Mouse (Mus musculus) midbrain, embryonic 16.5 days (tissue): ENCODE data around the gene Ric8b. TPM values are rescaled to one million over a fixed set of nuclear protein-coding genes. Genes with fewer than 3 reads are reported as not detected.

Experiments
- ATAC-seq: fragments of 200-750 bp; cut with Nextera tagmentation; 2 replicates; pipeline ENCODE4 v1.8.0; 2017; ENCODE audit warnings: moderate TSS enrichment
- H3K27ac ChIP-seq: fragments of 300-500 bp; sonication (generic); 2 replicates; pipeline ENCODE4 v1.5.1; 2014; ENCODE audit warnings: mild to moderate bottlenecking, low read length, mixed read lengths
- H3K27me3 ChIP-seq: fragments of 300-500 bp; sonication (generic); 2 replicates; pipeline ENCODE4 v1.6.1; 2014; ENCODE audit warnings: low read depth, low read length, mixed read lengths; ENCODE audit not compliant: control insufficient read depth, insufficient read depth
- H3K36me3 ChIP-seq: fragments of 300-500 bp; sonication (generic); 2 replicates; pipeline ENCODE4 v1.6.1; 2014; ENCODE audit warnings: mild to moderate bottlenecking, low read length, moderate library complexity, mixed read lengths; ENCODE audit not compliant: control insufficient read depth, insufficient read depth
- H3K4me1 ChIP-seq: fragments of 300-500 bp; sonication (generic); 2 replicates; pipeline ENCODE4 v1.6.1; 2014; ENCODE audit warnings: mild to moderate bottlenecking, low read length, mixed read lengths; ENCODE audit not compliant: control insufficient read depth, insufficient read depth
- H3K4me2 ChIP-seq: fragments of 300-500 bp; sonication (generic); 2 replicates; pipeline ENCODE4 v1.6.1; 2014; ENCODE audit warnings: mild to moderate bottlenecking, low read length, mixed read lengths
- H3K4me3 ChIP-seq: fragments of 300-500 bp; sonication (generic); 2 replicates; pipeline ENCODE4 v1.5.1; 2014; ENCODE audit warnings: low read depth, mild to moderate bottlenecking, low read length, moderate library complexity, mixed read lengths
- H3K9ac ChIP-seq: fragments of 300-500 bp; sonication (generic); 2 replicates; pipeline ENCODE4 v1.6.1; 2014; ENCODE audit warnings: low read depth, low read length, mixed read lengths
- H3K9me3 ChIP-seq: fragments of 300-500 bp; sonication (generic); replicated peaks from 2 replicates; pipeline ENCODE4 v1.6.1; 2014; ENCODE audit warnings: mild to moderate bottlenecking, low read length, mixed read lengths; ENCODE audit not compliant: control insufficient read depth, poor library complexity, severe bottlenecking
- WGBS: fragments of 180-500 bp; shearing (Covaris S2); extraction: QIAGEN DNeasy Blood & Tissue Kit; methylation state at CpG from one replicate; pipeline ENCODE4 v1.1.7; 2014; 5-methylcytosine and 5-hydroxymethylcytosine counted together
- polyA plus RNA-seq: library from polyadenylated mRNA; unstranded; fragments of >200 nt; fragmentation: Nextera tagmentation; extraction: Ambion mirVana; gene quantifications from 2 replicates; pipeline ENCODE4 v1.2.1, GENCODE M21; 2015

Ric8b gene
- polyA plus RNA-seq, 1 experiment from 2014 or later, result 49.3 TPM

- Histone ChIP-seq H3K27me3 (no peaks in the 10 kb centered on the region), H3K27ac (peak overlapping the region; percentile 43), H3K36me3 (no peaks in the 10 kb centered on the region), H3K4me3 (no peak overlapping the region), H3K4me2 (no peak overlapping the region), H3K9ac (no peak overlapping the region), H3K9me3 (no peaks in the 10 kb centered on the region), H3K4me1 (peaks cover 21% of the 10 kb centered on the region)
- no peak for ATAC-seq
- 61% methylated on average over 9 of the region's 9 CpGs for WGBS
Observed at GRCm38 (mm10) chr10:84906895-84907294, 10.5 kb upstream of the Ric8b start.

- no peak overlapping the region for H3K9ac ChIP-seq
- 88% methylated on average over 3 of the region's 3 CpGs for WGBS
- no peak overlapping the region for H3K4me2 ChIP-seq
- no peaks in the 10 kb centered on the region for H3K9me3 ChIP-seq
- H3K27me3 ChIP-seq, result no peaks in the 10 kb centered on the region
- H3K27ac ChIP-seq, result no peak overlapping the region
- H3K4me1 ChIP-seq, result peaks cover 21% of the 10 kb centered on the region
- no peak overlapping the region for H3K4me3 ChIP-seq
- H3K36me3 ChIP-seq, result no peaks in the 10 kb centered on the region
- no peak for ATAC-seq
Observed at GRCm38 (mm10) chr10:84908006-84908405, 9.4 kb upstream of the Ric8b start.

GRCm38 (mm10) chr10:84908471-84908870, 8.9 kb upstream of the Ric8b start:
- no peak for ATAC-seq
- H3K4me2 ChIP-seq, result no peak overlapping the region
- H3K4me1 ChIP-seq, result peaks cover 16% of the 10 kb centered on the region
- H3K36me3 ChIP-seq, result no peaks in the 10 kb centered on the region
- no peak overlapping the region for H3K4me3 ChIP-seq
- H3K9ac ChIP-seq, result no peak overlapping the region
- no peaks in the 10 kb centered on the region for H3K27me3 ChIP-seq
- no peak overlapping the region for H3K27ac ChIP-seq
- WGBS, result 60% methylated on average over 3 of the region's 3 CpGs
- no peaks in the 10 kb centered on the region for H3K9me3 ChIP-seq

- H3K4me1 ChIP-seq, result peaks cover 9% of the 10 kb centered on the region
- no peaks in the 10 kb centered on the region for H3K36me3 ChIP-seq
- H3K9ac ChIP-seq, result no peak overlapping the region; the same call in 1 of the 2 replicates
- H3K9me3 ChIP-seq, result no peaks in the 10 kb centered on the region
- WGBS, result 49% methylated on average over 17 of the region's 17 CpGs
- ATAC-seq, result peak; percentile 44
- H3K27ac ChIP-seq, result no peak overlapping the region
- no peaks in the 10 kb centered on the region for H3K27me3 ChIP-seq
- no peak overlapping the region for H3K4me3 ChIP-seq
- H3K4me2 ChIP-seq, result peak overlapping the region; percentile 14; the same call in 1 of the 2 replicates
Observed at GRCm38 (mm10) chr10:84909021-84909801, 8.2 kb upstream of the Ric8b start.

GRCm38 (mm10) chr10:84910194-84910593, 7.2 kb upstream of the Ric8b start:
- H3K9ac ChIP-seq, result no peak overlapping the region
- H3K4me3 ChIP-seq, result no peak overlapping the region
- no peaks in the 10 kb centered on the region for H3K9me3 ChIP-seq
- no peaks in the 10 kb centered on the region for H3K36me3 ChIP-seq
- H3K27me3 ChIP-seq, result no peaks in the 10 kb centered on the region
- no peak overlapping the region for H3K27ac ChIP-seq
- H3K4me2 ChIP-seq, result no peak overlapping the region
- no peak for ATAC-seq
- WGBS, result 10% methylated on average over 7 of the region's 7 CpGs
- peaks cover 8% of the 10 kb centered on the region for H3K4me1 ChIP-seq

- no peaks in the 10 kb centered on the region for H3K9me3 ChIP-seq
- no peak overlapping the region for H3K4me3 ChIP-seq
- ATAC-seq, result no peak
- H3K4me1 ChIP-seq, result peaks cover 8% of the 10 kb centered on the region
- WGBS, result 21% methylated on average over 1 of the region's 1 CpGs
- no peak overlapping the region for H3K9ac ChIP-seq
- no peaks in the 10 kb centered on the region for H3K36me3 ChIP-seq
- H3K4me2 ChIP-seq, result no peak overlapping the region
- H3K27me3 ChIP-seq, result no peaks in the 10 kb centered on the region
- H3K27ac ChIP-seq, result no peak overlapping the region
Observed at GRCm38 (mm10) chr10:84910758-84911384, 6.5 kb upstream of the Ric8b start.

- ATAC-seq, result no peak
- no peak overlapping the region for H3K4me3 ChIP-seq
- no peak overlapping the region for H3K27ac ChIP-seq
- WGBS, result 75% methylated on average over 1 of the region's 1 CpGs
- H3K9ac ChIP-seq, result no peak overlapping the region
- no peaks in the 10 kb centered on the region for H3K9me3 ChIP-seq
- H3K36me3 ChIP-seq, result no peaks in the 10 kb centered on the region
- H3K4me1 ChIP-seq, result peaks cover 8% of the 10 kb centered on the region
- no peaks in the 10 kb centered on the region for H3K27me3 ChIP-seq
- H3K4me2 ChIP-seq, result no peak overlapping the region
Observed at GRCm38 (mm10) chr10:84913148-84913547, 4.3 kb upstream of the Ric8b start.

- no peak overlapping the region for H3K4me2 ChIP-seq
- H3K27ac ChIP-seq, result no peak overlapping the region
- H3K9ac ChIP-seq, result no peak overlapping the region
- WGBS, result 89% methylated on average over 6 of the region's 6 CpGs
- no peak overlapping the region for H3K4me3 ChIP-seq
- H3K9me3 ChIP-seq, result no peaks in the 10 kb centered on the region
- H3K27me3 ChIP-seq, result no peaks in the 10 kb centered on the region
- no peak for ATAC-seq
- H3K4me1 ChIP-seq, result peaks cover 24% of the 10 kb centered on the region
- H3K36me3 ChIP-seq, result no peaks in the 10 kb centered on the region
Observed at GRCm38 (mm10) chr10:84915476-84915875, 1.9 kb upstream of the Ric8b start.

- Histone ChIP-seq H3K4me2 (peak overlapping the region; percentile 62), H3K4me1 (peaks cover 25% of the 10 kb centered on the region), H3K27ac (peak overlapping the region; percentile 99), H3K4me3 (peak overlapping the region; percentile 67), H3K9me3 (no peaks in the 10 kb centered on the region), H3K36me3 (no peaks in the 10 kb centered on the region), H3K9ac (peak overlapping the region; percentile 86), H3K27me3 (no peaks in the 10 kb centered on the region)
- ATAC-seq, result peak; percentile 56
- 1% methylated on average over 17 of the region's 27 CpGs for WGBS
Observed at GRCm38 (mm10) chr10:84917731-84918095, 297 bp downstream of the Ric8b start.
